Mouse (Mus musculus): ENCODE data around the gene Trub1.

Gene Trub1

GRCm38 (mm10) chr19:57452492-57453217, at the start of gene Trub1:
Gene Trub1 (plus strand): TSS chr19:57452912.
- DNase-seq = peak; percentile 80

- DNase-seq = peak; percentile 77
Measured at GRCm38 (mm10) chr19:57403700-57404501, 48.8 kb upstream of the Trub1 start.

GRCm38 (mm10) chr19:57404502-57404848, 48.2 kb upstream of the Trub1 start:
- no peak for DNase-seq

DNA sequence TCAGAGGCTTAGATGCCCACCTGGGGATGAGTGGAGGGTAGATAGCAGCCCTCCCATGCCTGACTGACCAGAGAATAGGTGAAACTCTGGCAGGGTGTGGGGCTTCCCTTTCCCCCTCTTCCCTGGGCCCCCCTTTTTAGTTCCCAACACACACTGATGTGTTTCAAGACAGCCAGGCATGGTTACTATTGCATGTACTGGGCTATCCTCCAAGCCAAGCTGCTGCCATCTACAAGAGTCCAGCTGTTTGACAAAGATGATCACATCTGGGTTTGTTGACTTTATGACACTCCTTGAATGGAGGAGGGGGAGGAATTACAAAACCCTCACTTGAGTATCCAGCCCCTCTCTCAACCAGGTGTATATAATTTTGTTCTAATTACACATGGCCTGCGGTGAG, 44.8 kb upstream of the Trub1 start:
- DNase-seq = no peak

DNA sequence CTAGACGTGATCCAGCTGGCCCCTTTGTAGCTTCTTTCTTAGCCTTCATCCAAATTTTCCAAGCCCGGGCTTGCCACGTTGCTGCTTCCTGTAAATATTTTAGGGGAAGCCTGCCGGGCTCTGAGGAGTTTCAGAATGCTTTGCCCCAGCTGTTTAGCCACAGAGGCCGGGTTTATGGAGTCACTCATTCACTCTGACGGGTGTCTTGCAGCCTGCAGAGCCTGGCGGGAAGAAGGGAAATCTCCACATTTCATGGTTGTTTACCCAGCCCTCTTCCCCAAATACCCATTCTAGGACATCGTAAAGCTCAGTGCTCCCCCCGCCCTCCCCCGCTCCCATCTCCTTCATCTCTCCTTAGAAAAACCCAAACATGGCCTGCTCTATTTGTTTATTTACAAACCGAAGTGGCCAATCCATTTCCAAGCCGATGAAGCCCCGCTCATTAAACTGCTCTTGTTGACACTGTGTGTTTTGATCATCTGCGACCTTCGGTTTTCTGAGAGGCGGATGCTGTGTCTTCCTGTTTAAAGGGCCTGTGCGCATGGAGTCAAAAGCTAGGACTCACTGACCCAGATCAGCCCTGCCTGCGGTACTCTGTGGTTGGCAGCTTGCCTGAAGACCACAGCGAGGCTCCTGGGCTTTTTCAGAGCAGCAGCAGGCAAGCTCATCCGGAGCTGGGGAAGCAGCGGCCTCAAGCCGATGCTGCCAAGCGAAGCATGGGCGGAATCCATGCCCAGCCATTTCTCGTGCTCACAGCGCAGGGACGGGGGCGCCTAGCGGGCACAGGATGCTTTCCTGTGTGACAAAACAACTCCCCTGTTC, 41.1 kb upstream of the Trub1 start:
- peak; percentile 68 for DNase-seq

- no peak for DNase-seq
Measured at GRCm38 (mm10) chr19:57413170-57413569, 39.5 kb upstream of the Trub1 start.

DNA sequence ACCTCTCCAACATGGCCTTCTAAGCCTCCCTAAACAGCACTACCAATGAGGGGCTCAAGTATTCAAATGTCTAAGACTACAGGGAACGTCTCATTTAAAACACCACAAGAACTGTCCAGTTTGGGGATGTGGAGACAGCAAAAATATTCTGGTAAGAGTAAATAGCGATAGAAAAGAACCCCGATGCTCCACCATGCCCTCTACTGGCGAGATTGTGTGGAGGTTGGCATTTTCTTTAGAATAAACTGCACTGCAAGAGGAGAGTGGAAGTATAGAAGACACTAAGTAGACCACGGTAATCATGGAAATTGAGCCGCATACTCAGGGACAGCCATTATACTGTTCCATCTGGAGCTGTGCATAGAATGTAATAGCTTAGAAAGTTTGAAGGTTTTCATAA, 38.8 kb upstream of the Trub1 start:
- DNase-seq = peak; percentile 38

DNA sequence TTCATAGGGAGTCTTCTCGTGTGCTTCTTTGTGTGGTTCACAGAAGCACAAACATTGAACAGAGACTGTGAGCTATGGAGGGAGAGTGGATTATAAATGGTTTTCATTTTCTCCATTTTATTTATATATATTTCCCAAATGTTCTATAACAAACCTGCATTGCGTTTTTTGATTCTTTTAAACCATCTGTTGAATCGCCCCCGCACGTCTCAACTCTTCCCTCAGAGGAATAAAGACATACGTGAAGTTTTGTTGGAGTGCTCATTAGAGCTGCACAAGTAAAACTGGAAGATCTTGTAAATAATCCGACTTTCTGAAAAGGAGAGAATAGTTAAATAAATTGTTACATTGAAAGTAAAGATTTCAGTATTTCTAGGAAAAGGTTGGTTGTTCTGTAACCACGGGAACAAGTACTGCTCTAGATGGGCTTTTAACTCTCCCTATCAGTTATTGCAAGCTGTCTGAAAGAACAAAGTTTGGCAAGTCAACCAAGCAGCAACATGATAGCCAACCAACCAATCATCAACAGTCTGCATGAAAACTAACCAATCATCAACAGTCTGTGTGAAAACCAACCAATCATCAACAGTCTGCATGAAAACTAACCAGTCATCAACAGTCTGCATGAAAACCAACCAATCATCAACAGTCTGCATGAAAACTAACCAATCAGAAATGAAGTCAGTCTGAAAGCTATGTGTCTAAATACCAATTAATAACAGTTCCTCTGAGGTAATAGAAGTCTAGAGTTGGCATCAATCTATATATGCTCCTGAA, 37.5 kb upstream of the Trub1 start:
- no peak for DNase-seq

DNA sequence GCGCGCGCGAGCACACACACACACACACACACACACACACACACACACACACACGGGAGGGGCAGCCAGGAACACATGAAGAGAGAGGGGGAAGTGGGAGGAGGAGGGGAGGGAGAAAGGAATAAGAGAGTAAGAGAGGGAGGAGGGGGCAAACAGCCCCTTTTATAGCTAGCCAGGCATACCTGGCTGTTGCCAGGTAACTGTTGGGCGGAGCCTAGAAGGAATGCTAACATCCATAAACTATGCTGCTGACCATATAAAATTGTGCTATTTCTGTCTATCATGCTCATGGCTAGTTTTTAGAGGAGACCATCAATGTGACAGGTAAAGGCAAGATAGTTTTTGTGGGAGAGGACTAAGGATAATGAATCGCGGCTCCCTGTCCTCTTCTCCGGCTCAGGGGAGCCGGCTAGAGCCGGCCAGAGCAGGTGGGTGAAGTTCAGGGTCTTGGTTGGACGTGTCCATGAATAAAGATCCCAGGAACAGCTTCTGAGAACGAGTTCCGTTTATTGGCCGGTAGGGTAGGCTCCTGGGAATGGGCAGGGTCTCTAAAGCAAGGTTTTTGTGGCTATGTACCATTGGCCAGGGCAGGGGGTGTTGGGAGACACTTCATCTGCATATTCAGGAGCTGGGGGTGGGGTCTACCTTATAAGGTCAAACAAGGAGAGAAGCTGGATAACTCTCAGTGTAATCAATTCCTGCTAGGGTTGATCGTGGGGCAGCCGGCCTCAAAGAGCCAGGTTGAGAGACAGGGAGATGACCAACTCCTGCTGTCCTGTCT, 34.7 kb upstream of the Trub1 start:
- no peak for DNase-seq

DNA sequence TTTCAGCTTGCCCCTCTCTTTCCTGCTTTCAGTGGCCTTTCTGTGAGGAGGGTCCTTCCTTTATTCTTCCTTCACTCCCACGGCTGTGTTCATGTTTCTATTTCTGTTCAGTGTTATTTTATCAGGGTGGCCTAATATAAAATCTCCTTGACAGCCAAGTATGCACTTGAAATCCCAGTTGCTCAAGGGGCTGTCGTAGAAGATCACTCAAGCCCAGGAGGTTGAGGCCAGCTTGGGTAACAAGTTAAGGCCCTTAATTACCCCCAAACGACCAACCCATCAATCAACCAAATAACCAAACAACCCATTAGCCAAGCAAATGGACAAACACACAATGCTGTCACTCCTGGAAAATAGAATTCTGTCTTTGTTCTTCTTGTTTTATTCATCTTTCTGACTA, 29.3 kb upstream of the Trub1 start:
- DNase-seq = no peak

GRCm38 (mm10) chr19:57425296-57425695, 27.4 kb upstream of the Trub1 start:
- DNase-seq = no peak

DNA sequence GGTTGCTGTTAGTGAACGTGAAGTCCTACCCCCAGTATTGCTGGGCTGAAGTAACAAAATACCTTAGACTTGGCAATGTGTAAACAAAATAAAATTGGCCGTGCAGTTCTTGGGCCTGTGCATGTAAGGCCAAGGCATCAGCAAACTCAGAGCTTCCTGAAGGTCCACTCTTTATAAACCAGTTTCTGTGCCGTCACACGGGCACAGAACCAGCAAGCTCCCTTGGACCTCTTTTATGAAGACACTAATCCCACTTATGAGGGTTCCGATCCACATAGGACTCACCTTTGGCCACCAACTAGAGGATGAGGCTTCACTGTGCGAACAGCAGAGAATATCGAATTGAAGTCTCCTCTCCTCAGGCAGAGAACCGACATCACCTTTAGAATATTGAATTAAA, 25.9 kb upstream of the Trub1 start:
- DNase-seq = no peak

DNA sequence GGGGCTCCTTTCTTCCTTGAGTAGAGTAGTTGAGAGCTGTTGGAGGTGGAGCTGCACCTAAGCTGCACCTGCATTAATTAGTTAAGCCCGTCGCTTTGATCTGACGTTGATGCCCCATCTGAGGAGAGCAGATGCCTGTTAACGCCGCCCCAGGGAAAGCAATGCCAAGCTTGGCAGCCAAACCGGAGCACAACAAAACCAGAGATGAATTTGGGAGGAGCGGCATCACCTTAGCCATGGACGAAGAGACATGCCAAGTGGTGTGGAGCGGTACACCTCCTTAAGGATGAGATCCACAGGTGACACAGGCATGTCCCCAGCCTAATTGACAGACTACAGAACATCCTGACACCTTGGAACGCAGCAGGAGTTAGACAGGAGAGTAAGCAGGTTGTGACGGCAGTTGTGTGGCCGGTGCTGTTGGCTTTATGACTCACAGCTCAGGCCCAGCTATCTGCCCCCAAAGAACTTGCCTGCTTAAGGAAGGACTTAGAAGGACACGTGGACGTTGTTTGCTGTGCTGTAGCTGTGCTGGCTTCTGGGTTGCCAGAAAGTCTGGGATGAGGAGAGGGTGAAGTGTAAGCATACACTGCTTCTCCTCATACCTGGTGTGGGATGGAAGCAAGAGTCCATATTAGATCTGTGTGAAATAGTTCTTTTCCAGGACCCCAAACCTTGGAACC, 24.8 kb upstream of the Trub1 start:
- DNase-seq = no peak

GRCm38 (mm10) chr19:57428641-57429040, 24.1 kb upstream of the Trub1 start:
- DNase-seq = no peak

DNA sequence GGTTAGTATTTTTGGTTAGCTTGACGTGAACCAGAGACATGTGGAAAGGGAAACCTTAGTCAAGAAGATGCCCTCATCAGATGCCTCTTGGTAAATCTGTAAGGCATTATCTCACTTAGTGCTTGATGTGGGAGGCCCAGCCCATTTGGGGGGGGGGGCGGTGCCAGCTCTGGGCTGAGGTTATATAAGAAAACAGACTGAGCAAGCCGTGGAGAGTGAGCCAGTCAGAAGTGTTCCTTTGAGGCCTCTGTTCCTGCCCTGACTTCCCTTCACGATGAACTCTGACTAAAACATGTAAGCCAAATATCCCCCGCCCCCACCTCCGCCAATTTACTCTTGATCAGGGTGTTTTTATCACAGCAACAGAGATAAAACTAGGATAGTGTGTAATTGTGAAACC, 22.8 kb upstream of the Trub1 start:
- peak; percentile 77 for DNase-seq

DNA sequence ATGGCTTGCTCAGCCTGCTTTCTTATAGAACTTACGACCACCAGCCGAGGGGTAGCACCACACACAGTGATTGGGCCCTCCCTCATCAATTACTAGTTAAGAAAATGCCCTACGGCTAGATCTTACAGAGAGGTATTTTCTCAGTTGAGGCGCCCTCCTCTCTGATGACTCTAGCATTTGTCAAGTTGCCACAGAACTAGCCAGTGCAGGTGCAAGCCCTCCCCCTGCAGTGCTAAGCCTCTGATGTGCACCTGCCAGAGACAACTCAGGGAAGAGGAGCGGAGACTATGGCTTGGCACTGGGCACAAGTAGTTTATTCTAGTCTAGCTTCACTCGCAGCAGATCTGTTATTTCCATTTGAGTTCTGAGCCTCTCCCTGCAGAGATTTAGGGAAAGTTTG, 21.2 kb upstream of the Trub1 start:
- DNase-seq = peak; percentile 78

- DNase-seq = no peak
Measured at GRCm38 (mm10) chr19:57434024-57434423, 18.7 kb upstream of the Trub1 start.

- no peak for DNase-seq
Measured at GRCm38 (mm10) chr19:57436586-57437021, 16.1 kb upstream of the Trub1 start.

DNA sequence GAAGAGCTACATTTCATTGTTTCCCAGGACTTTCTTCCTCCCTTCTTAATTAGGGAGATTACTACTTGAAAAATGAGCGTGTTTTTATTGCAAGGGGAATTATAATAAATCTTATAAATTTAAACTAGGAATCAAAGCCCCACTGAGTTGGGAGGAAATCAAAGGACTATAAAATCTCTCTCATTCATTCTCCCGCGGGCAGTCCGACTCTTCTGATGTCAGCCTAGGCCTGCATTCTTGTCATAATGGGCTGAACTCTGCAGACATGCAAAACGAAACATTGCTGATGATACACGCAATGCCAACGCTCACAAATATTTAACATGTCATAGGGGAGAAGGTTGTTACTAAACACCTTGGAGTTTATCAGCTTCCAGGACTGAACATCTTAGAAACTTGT, 15.7 kb upstream of the Trub1 start:
- DNase-seq = no peak

GRCm38 (mm10) chr19:57439296-57439695, 13.4 kb upstream of the Trub1 start:
- DNase-seq = no peak

DNA sequence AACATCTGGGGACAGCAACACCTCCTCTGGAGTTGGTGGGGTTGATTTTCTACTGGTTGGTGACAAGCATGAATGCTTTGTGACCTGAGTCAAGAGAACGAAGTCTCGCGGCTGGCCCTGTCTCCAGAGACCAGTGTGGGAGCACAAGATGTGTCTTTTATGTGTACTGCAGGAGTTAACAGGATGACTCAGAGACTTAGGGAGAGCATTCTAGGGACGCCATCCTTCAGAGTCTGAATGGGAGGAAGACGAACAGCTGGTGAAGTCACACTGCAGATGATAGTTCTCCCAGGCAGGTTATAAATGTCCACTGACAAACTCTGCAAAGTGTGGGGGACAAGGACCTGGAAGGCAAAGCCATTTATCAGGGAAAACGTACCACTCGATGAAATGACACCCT, 11.2 kb upstream of the Trub1 start:
- DNase-seq = no peak

Measured in thymus, postnatal 25 days (tissue).